Mouse (Mus musculus) MEL (cell line): Measurements from ENCODE around the gene Mob2.

ENCODE experiments used
- BHLHE40 ChIP-seq: IDR thresholded peaks from 2 replicates; pipeline ENCODE4 v1.6.1; 2012; ENCODE audit warnings: low read depth, mild to moderate bottlenecking, inconsistent platforms, low read length, improper control_type of control experiment, borderline replicate concordance
- CTCF ChIP-seq, 3 experiments: IDR thresholded peaks in 2 of 3; conservative IDR thresholded peaks in 1 of 3; 2 replicates each; pipeline ENCODE4 v1.5.1; 2011 to 2012; ENCODE audit warnings: low read length in 3 of 3, low read depth in 2 of 3, mild to moderate bottlenecking in 2 of 3, improper control_type of control experiment in 1 of 3, inconsistent platforms in 1 of 3, mixed read lengths in 1 of 3, moderate library complexity in 1 of 3; ENCODE audit not compliant: control insufficient read depth in 1 of 3, insufficient read depth in 1 of 3, poor library complexity in 1 of 3, severe bottlenecking in 1 of 3
- ELF1 ChIP-seq: IDR thresholded peaks from 2 replicates; pipeline ENCODE4 v1.6.1; 2014; ENCODE audit warnings: low read depth, mild to moderate bottlenecking, inconsistent platforms, low read length, improper control_type of control experiment, moderate library complexity
- ETS1 ChIP-seq: IDR thresholded peaks from 2 replicates; pipeline ENCODE4 v1.6.1; 2012; ENCODE audit warnings: low read depth, mild to moderate bottlenecking, inconsistent platforms, low read length, improper control_type of control experiment, moderate library complexity
- GABPA ChIP-seq: IDR thresholded peaks from 2 replicates; pipeline ENCODE4 v1.6.1; 2012; ENCODE audit warnings: low read depth, mild to moderate bottlenecking, inconsistent platforms, low read length, improper control_type of control experiment, moderate library complexity
- GATA1 ChIP-seq: IDR thresholded peaks from 2 replicates; pipeline ENCODE4 v1.6.1; 2011; ENCODE audit warnings: low read depth, low read length, improper control_type of control experiment
- JUND ChIP-seq: IDR thresholded peaks from 2 replicates; pipeline ENCODE4 v1.6.1; 2011; ENCODE audit warnings: low read depth, mild to moderate bottlenecking, improper control_type of control experiment, low read length
- MAFK ChIP-seq: IDR thresholded peaks from 2 replicates; pipeline ENCODE4 v1.6.1; 2011; ENCODE audit warnings: low read depth, mild to moderate bottlenecking, low read length, improper control_type of control experiment, borderline replicate concordance
- POLR2A ChIP-seq, 2 experiments: IDR thresholded peaks; 2 replicates each; pipeline ENCODE4 v1.6.1; 2011 to 2012; ENCODE audit warnings: low read length in 2 of 2, mild to moderate bottlenecking in 2 of 2, control low read depth in 1 of 2, improper control_type of control experiment in 1 of 2, low read depth in 1 of 2, moderate library complexity in 1 of 2; ENCODE audit not compliant: control insufficient read depth in 1 of 2, insufficient read depth in 1 of 2, poor library complexity in 1 of 2
- POLR2AphosphoS5 ChIP-seq: IDR thresholded peaks from 2 replicates; pipeline ENCODE4 v1.6.1; 2012; ENCODE audit warnings: low read depth, borderline replicate concordance, mild to moderate bottlenecking, inconsistent platforms, low read length, moderate library complexity, mixed read lengths
- SMC3 ChIP-seq: IDR thresholded peaks from 2 replicates; pipeline ENCODE4 v1.6.1; 2011; ENCODE audit warnings: low read depth, low read length, improper control_type of control experiment
- TCF12 ChIP-seq: IDR thresholded peaks from 2 replicates; pipeline ENCODE4 v1.6.1; 2014; ENCODE audit warnings: low read depth, mild to moderate bottlenecking, inconsistent platforms, low read length, improper control_type of control experiment, moderate library complexity
- ZMIZ1 ChIP-seq: IDR thresholded peaks from 2 replicates; pipeline ENCODE4 v1.6.1; 2012; ENCODE audit warnings: low read depth, mild to moderate bottlenecking, inconsistent platforms, low read length, improper control_type of control experiment, moderate library complexity

GRCm38 (mm10) chr7:141972831-141973619 is 87.8 kb downstream of the Mob2 start:
- TF ChIP-seq POLR2A (IDR thresholded peaks at IDR 0.05; ENCODE audit: control insufficient read depth in 1 of 2, insufficient read depth in 1 of 2, low read depth in 1 of 2, low read length in 2 of 2, poor library complexity in 1 of 2) (no peak), CTCF (IDR thresholded peaks at IDR 0.05 in 2 of 3, conservative IDR thresholded peaks at IDR 0.05 in 1 of 3; ENCODE audit: control insufficient read depth in 1 of 3, insufficient read depth in 1 of 3, low read depth in 2 of 3, low read length in 3 of 3, poor library complexity in 1 of 3, severe bottlenecking in 1 of 3) (peak; percentile 36 to 42 (median 38)), GABPA (no peak), ZMIZ1 (no peak), GATA1 (no peak), BHLHE40 (no peak), TCF12 (no peak), ETS1 (no peak), JUND (no peak), ELF1 (no peak), SMC3 (peak; percentile 35; the same call in 1 of the 2 replicates), MAFK (no peak), POLR2AphosphoS5 (no peak)
